Mouse (Mus musculus): ENCODE results near the gene Lrig2. TPM values are rescaled to one million over a fixed set of nuclear protein-coding genes. Genes with fewer than 3 reads are reported as not detected.

Lrig2 gene
- polyA plus RNA-seq, 1 experiment, result 4.1 TPM

Other genes with a start within 250 kb of the Lrig2 start
- 26.8 and 33.6 TPM in 2 replicates for gene Slc16a1, start 126.8 kb upstream of the Lrig2 start, polyA plus RNA-seq (2012; rRNA removed)

All from large intestine, adult 2 months (tissue).